Mouse (Mus musculus): ENCODE measurements around the gene Nhsl2. TPM values are rescaled to one million over a fixed set of nuclear protein-coding genes. Genes with fewer than 3 reads are reported as not detected.

Nhsl2 gene
- polyA plus RNA-seq, 1 experiment from 2014 or later = 11.8 TPM

- Histone ChIP-seq H3K4me1 (replicated peaks; ENCODE audit: control insufficient read depth, insufficient read depth, low read length) (no peaks in the 10 kb centered on the region), H3K27ac (ENCODE audit: low read depth, low read length) (no peak overlapping the region), H3K9me3 (ENCODE audit: control insufficient read depth, low read length) (no peaks in the 10 kb centered on the region), H3K4me2 (replicated peaks; ENCODE audit: low read depth, low read length) (no peak overlapping the region), H3K4me3 (ENCODE audit: low read depth, low read length) (no peak overlapping the region), H3K36me3 (ENCODE audit: control insufficient read depth, insufficient read depth, low read length) (no peaks in the 10 kb centered on the region), H3K27me3 (ENCODE audit: control insufficient read depth, insufficient read depth, low read length) (no peaks in the 10 kb centered on the region; the same call in 1 of the 2 replicates), H3K9ac (ENCODE audit: low read depth, low read length) (no peak overlapping the region)
- WGBS = 87% methylated on average over 5 of the region's 5 CpGs
- ATAC-seq (ENCODE audit: low FRiP score) = no peak
- no peak for DNase-seq (ENCODE audit: low spot score)
Observed at GRCm38 (mm10) chrX:102060243-102060642, 211.1 kb downstream of the Nhsl2 start.

GRCm38 (mm10) chrX:102060891-102061290 is 211.7 kb downstream of the Nhsl2 start:
- Histone ChIP-seq H3K9me3 (ENCODE audit: control insufficient read depth, low read length) (no peaks in the 10 kb centered on the region), H3K4me2 (replicated peaks; ENCODE audit: low read depth, low read length) (no peak overlapping the region), H3K4me1 (replicated peaks; ENCODE audit: control insufficient read depth, insufficient read depth, low read length) (no peaks in the 10 kb centered on the region), H3K27me3 (ENCODE audit: control insufficient read depth, insufficient read depth, low read length) (no peaks in the 10 kb centered on the region; the same call in 1 of the 2 replicates), H3K27ac (ENCODE audit: low read depth, low read length) (no peak overlapping the region), H3K9ac (ENCODE audit: low read depth, low read length) (no peak overlapping the region), H3K4me3 (ENCODE audit: low read depth, low read length) (no peak overlapping the region), H3K36me3 (ENCODE audit: control insufficient read depth, insufficient read depth, low read length) (no peaks in the 10 kb centered on the region)
- ATAC-seq (ENCODE audit: low FRiP score) (no peak), DNase-seq (ENCODE audit: low spot score) (no peak)
- 57% methylated on average over 2 of the region's 2 CpGs for WGBS

GRCm38 (mm10) chrX:102064062-102064461 is 214.9 kb downstream of the Nhsl2 start:
- Histone ChIP-seq H3K9me3 (ENCODE audit: control insufficient read depth, low read length) (no peaks in the 10 kb centered on the region), H3K4me1 (replicated peaks; ENCODE audit: control insufficient read depth, insufficient read depth, low read length) (no peaks in the 10 kb centered on the region), H3K27me3 (ENCODE audit: control insufficient read depth, insufficient read depth, low read length) (peaks cover 2% of the 10 kb centered on the region; the same call in 1 of the 2 replicates), H3K36me3 (ENCODE audit: control insufficient read depth, insufficient read depth, low read length) (no peaks in the 10 kb centered on the region), H3K27ac (ENCODE audit: low read depth, low read length) (no peak overlapping the region), H3K4me3 (ENCODE audit: low read depth, low read length) (no peak overlapping the region), H3K4me2 (replicated peaks; ENCODE audit: low read depth, low read length) (no peak overlapping the region), H3K9ac (ENCODE audit: low read depth, low read length) (no peak overlapping the region)
- ATAC-seq (ENCODE audit: low FRiP score) = no peak
- WGBS = 44% methylated on average over 3 of the region's 3 CpGs
- DNase-seq (ENCODE audit: low spot score) = no peak

GRCm38 (mm10) chrX:102065213-102065775 is 216.1 kb downstream of the Nhsl2 start:
- no peak for DNase-seq (ENCODE audit: low spot score)
- Histone ChIP-seq H3K4me3 (ENCODE audit: low read depth, low read length) (no peak overlapping the region), H3K4me1 (replicated peaks; ENCODE audit: control insufficient read depth, insufficient read depth, low read length) (no peaks in the 10 kb centered on the region), H3K36me3 (ENCODE audit: control insufficient read depth, insufficient read depth, low read length) (no peaks in the 10 kb centered on the region), H3K27ac (ENCODE audit: low read depth, low read length) (no peak overlapping the region), H3K9me3 (ENCODE audit: control insufficient read depth, low read length) (no peaks in the 10 kb centered on the region), H3K27me3 (ENCODE audit: control insufficient read depth, insufficient read depth, low read length) (peaks cover 2% of the 10 kb centered on the region; the same call in 1 of the 2 replicates), H3K4me2 (replicated peaks; ENCODE audit: low read depth, low read length) (no peak overlapping the region), H3K9ac (ENCODE audit: low read depth, low read length) (no peak overlapping the region)
- WGBS = 43% methylated on average over 4 of the region's 4 CpGs
- no peak for ATAC-seq (ENCODE audit: low FRiP score)

- Histone ChIP-seq H3K36me3 (ENCODE audit: control insufficient read depth, insufficient read depth, low read length) (no peaks in the 10 kb centered on the region), H3K4me3 (ENCODE audit: low read depth, low read length) (no peak overlapping the region), H3K4me2 (replicated peaks; ENCODE audit: low read depth, low read length) (no peak overlapping the region), H3K27me3 (ENCODE audit: control insufficient read depth, insufficient read depth, low read length) (peaks cover 2% of the 10 kb centered on the region; the same call in 1 of the 2 replicates), H3K9me3 (ENCODE audit: control insufficient read depth, low read length) (no peaks in the 10 kb centered on the region), H3K27ac (ENCODE audit: low read depth, low read length) (no peak overlapping the region), H3K9ac (ENCODE audit: low read depth, low read length) (no peak overlapping the region), H3K4me1 (replicated peaks; ENCODE audit: control insufficient read depth, insufficient read depth, low read length) (no peaks in the 10 kb centered on the region)
- DNase-seq (ENCODE audit: low spot score) (peak; percentile 85), ATAC-seq (ENCODE audit: low FRiP score) (peak; percentile 25; the same call in 1 of the 2 replicates)
- WGBS = 18% methylated on average over 9 of the region's 9 CpGs
Observed at GRCm38 (mm10) chrX:102066134-102066533, 216.9 kb downstream of the Nhsl2 start.

GRCm38 (mm10) chrX:102067118-102067517 is 217.9 kb downstream of the Nhsl2 start:
- H3K27ac ChIP-seq (ENCODE audit: low read depth, low read length) = no peak overlapping the region
- H3K27me3 ChIP-seq (ENCODE audit: control insufficient read depth, insufficient read depth, low read length) = peaks cover 4% of the 10 kb centered on the region; the same call in 1 of the 2 replicates
- H3K9ac ChIP-seq (ENCODE audit: low read depth, low read length) = no peak overlapping the region
- 74% methylated on average over 6 of the region's 6 CpGs for WGBS
- no peak for ATAC-seq (ENCODE audit: low FRiP score)
- no peaks in the 10 kb centered on the region for H3K9me3 ChIP-seq (ENCODE audit: control insufficient read depth, low read length)
- no peak for DNase-seq (ENCODE audit: low spot score)
- no peaks in the 10 kb centered on the region for H3K36me3 ChIP-seq (ENCODE audit: control insufficient read depth, insufficient read depth, low read length)
- H3K4me2 ChIP-seq (replicated peaks; ENCODE audit: low read depth, low read length) = no peak overlapping the region
- no peak overlapping the region for H3K4me3 ChIP-seq (ENCODE audit: low read depth, low read length)
- no peaks in the 10 kb centered on the region for H3K4me1 ChIP-seq (replicated peaks; ENCODE audit: control insufficient read depth, insufficient read depth, low read length)

- no peak overlapping the region for H3K4me3 ChIP-seq (ENCODE audit: low read depth, low read length)
- no peak overlapping the region for H3K9ac ChIP-seq (ENCODE audit: low read depth, low read length)
- no peak for DNase-seq (ENCODE audit: low spot score)
- no peaks in the 10 kb centered on the region for H3K4me1 ChIP-seq (replicated peaks; ENCODE audit: control insufficient read depth, insufficient read depth, low read length)
- no peaks in the 10 kb centered on the region for H3K9me3 ChIP-seq (ENCODE audit: control insufficient read depth, low read length)
- no peak overlapping the region for H3K27ac ChIP-seq (ENCODE audit: low read depth, low read length)
- 94% methylated on average over 24 of the region's 24 CpGs for WGBS
- H3K36me3 ChIP-seq (ENCODE audit: control insufficient read depth, insufficient read depth, low read length) = no peaks in the 10 kb centered on the region
- no peak overlapping the region for H3K4me2 ChIP-seq (replicated peaks; ENCODE audit: low read depth, low read length)
- no peak for ATAC-seq (ENCODE audit: low FRiP score)
- peaks cover 6% of the 10 kb centered on the region; the same call in 1 of the 2 replicates for H3K27me3 ChIP-seq (ENCODE audit: control insufficient read depth, insufficient read depth, low read length)
Observed at GRCm38 (mm10) chrX:102068811-102069540, 219.8 kb downstream of the Nhsl2 start.

GRCm38 (mm10) chrX:102070591-102071471 is 221.6 kb downstream of the Nhsl2 start, which contains the start of gene Rtl5:
Gene Rtl5 (minus strand): TSS chrX:102071304.
- ATAC-seq (ENCODE audit: low FRiP score) (peak; percentile 91), DNase-seq (ENCODE audit: low spot score) (peak; percentile 78)
- H3K4me1 ChIP-seq (replicated peaks; ENCODE audit: control insufficient read depth, insufficient read depth, low read length) = no peaks in the 10 kb centered on the region
- H3K4me2 ChIP-seq (replicated peaks; ENCODE audit: low read depth, low read length) = peak within 1 kb of the TSS; percentile 63
- no peaks in the 10 kb centered on the region for H3K36me3 ChIP-seq (ENCODE audit: control insufficient read depth, insufficient read depth, low read length)
- 19% methylated on average over 61 of the region's 61 CpGs for WGBS
- peak within 1 kb of the TSS; percentile 43 for H3K4me3 ChIP-seq (ENCODE audit: low read depth, low read length)
- H3K9me3 ChIP-seq (ENCODE audit: control insufficient read depth, low read length) = no peaks in the 10 kb centered on the region
- H3K27ac ChIP-seq (ENCODE audit: low read depth, low read length) = peak within 1 kb of the TSS; percentile 69
- peaks cover 6% of the 10 kb centered on the region; the same call in 1 of the 2 replicates for H3K27me3 ChIP-seq (ENCODE audit: control insufficient read depth, insufficient read depth, low read length)
- H3K9ac ChIP-seq (ENCODE audit: low read depth, low read length) = peak within 1 kb of the TSS; percentile 65
